ENCODE assay signal across 20 mouse cellular contexts in the genomic region with DNA sequence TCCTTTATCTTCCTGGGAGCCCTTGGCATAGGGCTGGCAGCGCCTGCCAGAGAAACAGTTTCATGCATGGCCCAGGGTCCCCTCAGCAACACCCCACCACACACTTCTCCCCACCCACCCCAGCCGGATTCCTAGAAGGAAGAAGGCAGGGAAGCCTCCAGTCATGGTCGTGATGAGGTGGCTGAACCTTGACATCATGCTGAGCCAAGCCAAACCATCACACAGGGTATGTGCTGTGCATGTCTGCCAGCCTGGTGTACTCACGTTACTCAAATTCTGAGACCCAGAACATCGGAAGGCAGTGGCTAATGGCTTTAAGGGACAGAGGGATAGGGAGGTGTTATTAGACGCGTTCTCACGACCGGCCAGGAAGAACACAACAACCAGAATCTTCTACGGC.
A peak's percentile ranks its signal among the peaks of the same experiment; 100 is the strongest.
DNase-seq lines count a peak whose midpoint lies in the region; ATAC-seq and TF ChIP-seq lines count a peak whose summit lies in the region.
"Had no signal": no experiment of that assay in that cellular context is flagged by ENCODE, and none has a peak within 500 bp of the region (broad histone marks: within the 10 kb centered on the region; RNA-seq: fewer than 3 reads in every experiment).

No protein-coding gene starts in this region.

- H3K4me3 ChIP-seq in cerebellum, adult 2 months (replicated peaks; ENCODE audit: insufficient read depth, low read depth, low read length): peak overlapping the region; percentile 24
- no peak overlapping the region for H3K4me3 ChIP-seq in hindbrain, embryonic 16.5 days (ENCODE audit: low read length)
- H3K4me3 ChIP-seq in hindbrain, embryonic 12.5 days: no peak overlapping the region
- no peak overlapping the region for H3K4me3 ChIP-seq in neural tube, embryonic 12.5 days
- H3K4me3 ChIP-seq in lung, adult 2 months (replicated peaks; ENCODE audit: extremely low read depth, low read depth, low read length): no peak overlapping the region
- H3K4me3 ChIP-seq: forebrain, embryonic 10.5 days; heart, embryonic 10.5 days; limb, embryonic 12.5 days had no signal

- peaks cover 9% of the 10 kb centered on the region for H3K4me1 ChIP-seq in cerebellum, adult 2 months (ENCODE audit: control insufficient read depth, insufficient read depth, low read length)
- no peaks in the 10 kb centered on the region; the same call in none of the 2 replicates for H3K4me1 ChIP-seq in hindbrain, embryonic 16.5 days (ENCODE audit: control insufficient read depth, insufficient read depth, low read depth, low read length)
- H3K4me1 ChIP-seq in hindbrain, embryonic 12.5 days: 0 out of 2 replicates have a peak, but pooled peaks cover 6% of the 10 kb centered on the region
- H3K4me1 ChIP-seq in neural tube, embryonic 12.5 days: no peaks in the 10 kb centered on the region
- H3K4me1 ChIP-seq in lung, adult 2 months (ENCODE audit: control insufficient read depth, insufficient read depth, low read length): no peaks in the 10 kb centered on the region
- H3K4me1 ChIP-seq: forebrain, embryonic 10.5 days; heart, embryonic 10.5 days; limb, embryonic 12.5 days had no signal

- no peak overlapping the region for H3K4me2 ChIP-seq in hindbrain, embryonic 16.5 days (ENCODE audit: low read length)
- H3K4me2 ChIP-seq in hindbrain, embryonic 12.5 days (replicated peaks): no peak overlapping the region
- no peak overlapping the region for H3K4me2 ChIP-seq in neural tube, embryonic 12.5 days (replicated peaks)
- H3K4me2 ChIP-seq: limb, embryonic 12.5 days; liver, embryonic 11.5 days had no signal

- ATAC-seq in hindbrain, embryonic 16.5 days: peak; percentile 71
- no peak for ATAC-seq in hindbrain, embryonic 12.5 days (ENCODE audit: low FRiP score)
- peak; percentile 53; the same call in 1 of the 2 replicates for ATAC-seq in neural tube, embryonic 12.5 days (ENCODE audit: low FRiP score, low read depth)
- ATAC-seq in inflammation-experienced regulatory T-cells, adult 6 months: no peak
- ATAC-seq: intestine, postnatal 0 days; liver, postnatal 0 days had no signal

- H3K27me3 ChIP-seq in cerebellum, adult 2 months (ENCODE audit: control insufficient read depth, insufficient read depth, low read length): no peaks in the 10 kb centered on the region
- no peaks in the 10 kb centered on the region for H3K27me3 ChIP-seq in hindbrain, embryonic 16.5 days (replicated peaks; ENCODE audit: control insufficient read depth, insufficient read depth, low read length)
- H3K27me3 ChIP-seq in hindbrain, embryonic 12.5 days: peaks cover 3% of the 10 kb centered on the region; the same call in 1 of the 2 replicates
- no peaks in the 10 kb centered on the region for H3K27me3 ChIP-seq in neural tube, embryonic 12.5 days (replicated peaks)
- H3K27me3 ChIP-seq: limb, embryonic 12.5 days had no signal

- no peak for TF ChIP-seq POLR2A in cerebellum, adult 2 months (IDR thresholded peaks at IDR 0.05; ENCODE audit: borderline replicate concordance, insufficient read depth, low read length)
- no peak for TF ChIP-seq POLR2A in lung, adult 2 months (IDR thresholded peaks at IDR 0.05; ENCODE audit: borderline replicate concordance, extremely low read depth, low read depth, low read length)

- no peak for TF ChIP-seq CTCF in cerebellum, adult 2 months (IDR thresholded peaks at IDR 0.05; ENCODE audit: borderline replicate concordance, insufficient read depth, low read depth, low read length)
- no peak for TF ChIP-seq CTCF in lung, adult 2 months (IDR thresholded peaks at IDR 0.05; ENCODE audit: insufficient read depth, low read length)

- H3K27ac ChIP-seq in cerebellum, adult 2 months (ENCODE audit: insufficient read depth, low read length): no peak overlapping the region
- H3K27ac ChIP-seq in hindbrain, embryonic 16.5 days (ENCODE audit: low read depth, low read length): no peak overlapping the region
- H3K27ac ChIP-seq in hindbrain, embryonic 12.5 days: no peak overlapping the region
- no peak overlapping the region for H3K27ac ChIP-seq in neural tube, embryonic 12.5 days
- H3K27ac ChIP-seq: forebrain, embryonic 10.5 days; heart, embryonic 10.5 days; limb, embryonic 12.5 days had no signal

- no peaks in the 10 kb centered on the region for H3K36me3 ChIP-seq in hindbrain, embryonic 16.5 days (ENCODE audit: control insufficient read depth, insufficient read depth, low read length)
- H3K36me3 ChIP-seq in hindbrain, embryonic 12.5 days: no peaks in the 10 kb centered on the region
- no peaks in the 10 kb centered on the region for H3K36me3 ChIP-seq in neural tube, embryonic 12.5 days
- H3K36me3 ChIP-seq: forebrain, embryonic 10.5 days; heart, embryonic 10.5 days; limb, embryonic 12.5 days had no signal

- DNase-seq in cerebellum, adult 2 months: no peak
- DNase-seq in cerebellum, adult 11 months: no peak
- no peak for DNase-seq in neural tube, embryonic 10.5 days (ENCODE audit: extremely low spot score, low spot score)
- no peak for DNase-seq in lung, adult 2 months
- DNase-seq: adrenal gland, postnatal 14 days; gastrocnemius, postnatal 10 days; kidney, postnatal 25 days; liver, postnatal 0 days; lung, postnatal 10 days; right cerebral cortex, postnatal 4 days; thymus, postnatal 14 days had no signal

- WGBS in cerebellum, adult 2 months: 63% methylated on average over 10 of the region's 10 CpGs
- 78% methylated on average over 10 of the region's 10 CpGs for WGBS in hindbrain, embryonic 16.5 days
- 82% methylated on average over 10 of the region's 10 CpGs for WGBS in hindbrain, embryonic 12.5 days
- WGBS in neural tube, embryonic 12.5 days: 78% methylated on average over 10 of the region's 10 CpGs
- 85% methylated on average over 10 of the region's 10 CpGs for WGBS in lung, adult 2 months

- no peaks in the 10 kb centered on the region for H3K9me3 ChIP-seq in hindbrain, embryonic 16.5 days (ENCODE audit: control insufficient read depth, low read length)
- H3K9me3 ChIP-seq in hindbrain, embryonic 12.5 days (replicated peaks): no peaks in the 10 kb centered on the region; the same call in 1 of the 2 replicates
- H3K9me3 ChIP-seq in neural tube, embryonic 12.5 days: no peaks in the 10 kb centered on the region
- H3K9me3 ChIP-seq: forebrain, embryonic 10.5 days; heart, embryonic 10.5 days; limb, embryonic 12.5 days had no signal

- no peak overlapping the region for H3K9ac ChIP-seq in hindbrain, embryonic 16.5 days (ENCODE audit: low read depth, low read length)
- H3K9ac ChIP-seq in hindbrain, embryonic 12.5 days: no peak overlapping the region
- no peak overlapping the region for H3K9ac ChIP-seq in neural tube, embryonic 12.5 days
- H3K9ac ChIP-seq: limb, embryonic 12.5 days; liver, postnatal 0 days had no signal

Comparison
In these comparisons a context has a peak if more than half of its experiments do, and no peak if none do; other contexts are left out.
1. ATAC-seq: peak in hindbrain, embryonic 16.5 days (single experiment) and neural tube, embryonic 12.5 days (single experiment); none in hindbrain, embryonic 12.5 days (single experiment) and inflammation-experienced regulatory T-cells, adult 6 months (single experiment).